Mouse (Mus musculus) mouse trophoblast stem cell (cell line): ENCODE data around the gene Papln.

Experiments used
- in situ Hi-C, 2 experiments: fragments of 300-500 bp; cut with MseI, MboI; formaldehyde crosslinking; loops; 2 replicates in 1 of 2; 3 replicates in 1 of 2; pipeline ENCODE4 v1.15.1; 2025

Gene Papln

DNA sequence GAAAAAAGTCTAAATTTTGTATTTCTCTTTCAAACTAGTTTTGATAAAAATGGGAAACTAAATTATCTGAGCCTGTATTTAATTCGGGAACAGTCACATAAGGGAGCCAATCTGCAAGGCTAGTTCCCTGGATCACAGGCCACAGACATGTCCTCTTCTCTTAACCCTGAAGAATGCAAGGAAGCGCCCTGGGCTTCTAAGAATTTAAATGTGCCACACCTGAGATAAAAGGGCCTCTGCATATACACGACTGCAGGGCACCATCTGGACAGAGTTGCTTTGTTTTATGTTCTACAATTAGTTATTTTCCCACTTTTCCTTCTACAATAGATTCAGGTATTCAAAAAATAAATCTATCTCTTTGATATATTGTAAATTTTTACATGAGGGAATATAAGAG lies 67.0 kb downstream of the Papln start:
- in situ Hi-C loops = no loop called here

DNA sequence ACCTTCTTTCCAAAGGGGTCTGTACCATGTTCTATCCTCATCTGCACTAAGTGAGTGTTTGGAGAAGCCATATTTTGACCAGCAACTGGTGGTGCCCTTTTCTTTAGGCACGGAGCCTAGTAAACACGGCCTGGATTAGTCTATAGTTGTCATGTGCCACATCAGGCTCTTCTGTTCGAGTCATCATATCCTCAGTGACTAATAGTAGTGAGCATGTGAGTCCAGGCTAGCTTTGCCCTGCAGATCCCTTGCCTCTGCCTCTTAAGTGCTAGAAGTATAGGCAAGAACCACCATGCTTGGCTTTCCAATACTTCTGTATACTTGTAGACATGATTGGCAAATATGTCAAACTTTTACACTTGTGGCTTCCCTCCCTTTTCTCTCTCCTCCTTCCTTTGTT lies 70.5 kb downstream of the Papln start:
- in situ Hi-C loops = no loop called here

DNA sequence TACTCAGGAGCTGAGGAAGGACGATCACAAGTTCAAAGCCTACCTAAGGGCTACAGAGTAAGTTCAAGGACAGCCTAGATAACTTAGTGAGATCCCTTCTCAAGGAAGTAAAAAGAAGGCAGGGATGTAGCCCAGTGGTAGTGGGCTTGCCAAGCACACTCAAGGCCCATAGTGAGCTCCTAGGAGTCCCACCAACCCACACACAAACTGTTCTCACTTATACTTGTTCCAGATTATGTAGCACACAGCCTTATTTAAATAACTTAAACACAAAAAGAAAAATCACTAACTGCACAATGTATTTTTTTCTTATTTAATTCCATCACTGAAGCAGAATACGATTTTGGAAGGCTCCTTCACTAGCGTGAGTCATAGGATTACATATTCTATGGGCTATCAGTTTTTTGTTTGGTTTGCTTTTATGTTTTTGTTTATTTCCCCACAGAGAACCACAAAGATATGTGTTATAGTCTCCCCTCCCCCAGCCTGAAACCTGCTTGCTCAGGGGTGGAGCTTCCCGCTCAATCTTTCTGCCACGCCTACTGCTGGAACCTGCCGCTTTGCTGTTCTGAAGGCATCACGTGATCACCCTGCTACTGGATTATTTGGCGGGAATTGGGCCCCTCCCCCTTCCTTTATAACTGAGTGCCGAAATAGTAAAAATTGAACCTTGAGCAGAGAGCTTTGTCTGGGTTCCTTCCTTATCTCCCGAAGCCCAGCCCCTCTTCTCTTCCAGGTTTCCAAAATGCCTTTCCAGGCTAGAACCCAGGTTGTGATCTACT lies 78.2 kb downstream of the Papln start:
- in situ Hi-C loops = no loop called here
